Mouse (Mus musculus): ENCODE measurements around the gene Mst1r. TPM values are rescaled to one million over a fixed set of nuclear protein-coding genes. Genes with fewer than 3 reads are reported as not detected.

The Mst1r gene
- polyA plus RNA-seq, 1 experiment from 2014 or later: 3.4 TPM

DNA sequence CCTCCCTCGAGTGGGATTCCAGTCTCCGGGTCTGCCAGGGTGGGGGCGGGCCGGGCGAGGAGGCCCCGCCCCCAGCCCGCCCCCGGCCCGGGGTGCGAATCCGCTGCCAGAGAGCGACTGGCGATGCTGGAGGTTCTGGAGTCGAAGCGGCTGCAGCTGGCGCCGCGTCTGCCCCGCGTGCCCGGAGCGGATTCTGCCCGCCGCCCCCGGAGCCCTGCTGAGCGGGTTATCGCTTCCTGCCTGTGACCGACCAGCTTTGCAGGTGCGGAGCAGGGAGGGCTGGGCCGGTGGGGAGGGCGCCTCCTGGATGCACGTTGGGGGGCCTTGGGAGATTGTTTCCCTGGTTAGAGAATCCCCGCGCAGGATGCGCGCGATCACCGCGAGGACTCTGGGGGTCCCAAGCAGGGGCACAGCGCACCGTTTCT is 29.1 kb downstream of the Mst1r start:
- Histone ChIP-seq H3K4me1 (peaks cover 35% of the 10 kb centered on the region), H3K36me3 (no peaks in the 10 kb centered on the region), H3K9me3 (replicated peaks) (no peaks in the 10 kb centered on the region), H3K27ac (replicated peaks) (no peak overlapping the region), H3K9ac (replicated peaks) (peak overlapping the region; percentile 64), H3K27me3 (replicated peaks) (0 out of 2 replicates have a peak, but pooled peaks cover 8% of the 10 kb centered on the region), H3K4me3 (replicated peaks) (peak overlapping the region; percentile 60), H3K4me2 (peak overlapping the region; percentile 96)
- under 1% methylated on average over 40 of the region's 41 CpGs for WGBS
- ATAC-seq (ENCODE audit: low FRiP score): peak; percentile 42; the same call in 1 of the 2 replicates

DNA sequence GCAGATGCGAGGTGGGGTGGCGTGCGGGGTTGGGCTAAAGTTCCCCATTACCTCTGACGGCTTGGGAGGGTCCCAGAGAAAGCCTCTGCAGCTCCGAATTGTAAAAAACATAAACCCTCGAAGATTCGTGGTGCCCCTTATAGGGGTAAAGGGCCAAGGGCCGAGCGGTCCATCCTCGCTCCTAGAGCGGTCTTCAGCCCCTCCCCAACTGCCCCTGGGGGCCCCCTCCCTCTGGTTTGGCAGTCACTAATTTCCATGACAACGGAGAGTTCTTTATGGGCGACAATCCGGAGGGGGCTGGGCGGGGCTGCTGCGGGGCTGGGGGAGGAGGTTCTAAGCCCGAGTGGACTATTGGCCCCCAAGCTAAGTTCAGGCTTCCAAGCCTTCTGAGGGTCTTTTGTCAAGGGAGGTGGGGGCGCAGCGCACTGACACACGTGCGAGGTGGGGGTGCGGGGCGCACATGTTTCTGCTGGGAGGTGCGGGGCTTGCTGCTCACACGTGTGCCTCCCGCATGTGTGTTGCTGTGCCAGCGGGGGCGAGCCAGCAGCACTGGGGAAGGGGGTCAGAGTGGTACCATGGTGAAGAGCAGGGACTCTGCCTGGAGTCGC is 29.6 kb downstream of the Mst1r start:
- WGBS: 0% methylated on average over 29 of the region's 29 CpGs
- H3K4me1 ChIP-seq: peaks cover 35% of the 10 kb centered on the region
- H3K27ac ChIP-seq (replicated peaks): no peak overlapping the region
- 0 out of 2 replicates have a peak, but pooled peaks cover 8% of the 10 kb centered on the region for H3K27me3 ChIP-seq (replicated peaks)
- peak overlapping the region; percentile 60 for H3K4me3 ChIP-seq (replicated peaks)
- H3K4me2 ChIP-seq: peak overlapping the region; percentile 96
- peak overlapping the region; percentile 64 for H3K9ac ChIP-seq (replicated peaks)
- ATAC-seq (ENCODE audit: low FRiP score): peak; percentile 58; the same call in 1 of the 2 replicates
- H3K36me3 ChIP-seq: no peaks in the 10 kb centered on the region
- H3K9me3 ChIP-seq (replicated peaks): no peaks in the 10 kb centered on the region

DNA sequence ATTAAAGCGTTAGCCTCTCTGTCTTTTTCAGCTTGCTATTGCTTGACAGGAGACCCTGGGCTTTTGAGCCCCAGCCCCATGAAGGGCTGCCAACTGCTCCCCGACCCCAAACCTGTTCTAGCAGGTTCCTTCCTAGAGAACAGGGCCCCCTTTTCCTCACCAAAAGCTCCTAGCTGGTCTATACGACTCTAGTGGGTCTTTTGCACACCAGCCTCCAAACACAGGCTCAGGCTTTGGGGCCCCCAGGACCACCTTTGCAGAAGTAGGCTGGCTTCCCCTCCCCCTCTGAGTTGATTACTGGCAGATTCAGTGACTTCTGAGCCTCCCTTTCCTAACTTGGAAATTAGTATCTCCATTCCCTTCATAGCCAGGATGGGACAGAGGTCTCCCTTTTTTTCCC is 30.2 kb downstream of the Mst1r start:
- Histone ChIP-seq H3K9ac (replicated peaks) (peak overlapping the region; percentile 64; the same call in 1 of the 2 replicates), H3K4me1 (peaks cover 34% of the 10 kb centered on the region), H3K27ac (replicated peaks) (no peak overlapping the region), H3K9me3 (replicated peaks) (no peaks in the 10 kb centered on the region), H3K27me3 (replicated peaks) (0 out of 2 replicates have a peak, but pooled peaks cover 8% of the 10 kb centered on the region), H3K4me3 (replicated peaks) (peak overlapping the region; percentile 60), H3K4me2 (peak overlapping the region; percentile 96), H3K36me3 (no peaks in the 10 kb centered on the region)
- 3% methylated on average over 3 of the region's 3 CpGs for WGBS
- ATAC-seq (ENCODE audit: low FRiP score): no peak

DNA sequence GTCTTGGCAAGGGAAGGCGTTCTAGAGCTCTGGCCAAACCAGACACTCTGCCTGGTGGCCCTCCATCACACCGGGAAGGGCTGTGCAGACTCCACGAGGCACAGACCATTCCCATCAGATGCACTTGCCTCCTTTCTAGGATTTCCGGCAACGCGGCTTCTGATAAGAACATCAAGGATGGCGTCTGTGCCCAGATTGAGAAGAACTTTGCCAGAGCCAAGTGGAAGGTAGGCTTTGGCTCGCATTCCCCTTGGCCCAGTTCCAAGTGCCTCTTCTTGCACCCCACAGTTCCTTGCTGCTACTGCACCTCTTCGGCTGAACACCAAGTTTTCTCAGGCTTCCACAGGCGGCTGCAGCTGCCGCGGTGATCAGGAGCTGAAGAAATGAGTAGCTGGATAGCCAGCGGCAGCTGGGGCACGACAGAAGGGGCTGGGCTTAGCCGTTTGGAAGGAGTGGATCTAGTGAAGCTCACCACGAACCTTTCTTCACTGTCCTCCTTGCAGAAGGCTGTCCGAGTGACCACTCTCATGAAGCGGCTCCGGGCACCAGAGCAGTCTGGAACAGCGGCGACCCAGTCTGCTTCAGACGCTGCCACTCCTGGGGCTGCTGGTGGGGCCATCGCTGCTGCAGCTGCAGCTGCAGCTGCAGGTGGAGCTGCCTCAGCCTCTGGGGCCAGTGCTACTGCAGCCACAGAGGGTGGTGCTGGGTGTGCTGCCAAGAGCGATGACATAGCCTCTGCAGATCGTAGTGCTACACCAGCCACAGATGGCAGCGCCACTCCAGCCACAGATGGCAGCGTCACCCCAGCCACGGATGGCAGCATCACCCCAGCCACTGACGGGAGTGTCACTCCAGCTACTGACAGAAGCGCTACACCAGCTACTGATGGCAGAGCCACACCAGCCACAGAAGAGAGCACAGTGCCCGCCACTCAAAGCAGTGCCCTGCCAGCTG is 40.8 kb downstream of the Mst1r start:
- WGBS: 92% methylated on average over 31 of the region's 31 CpGs
- no peak overlapping the region for H3K27ac ChIP-seq (replicated peaks)
- 0 out of 2 replicates have a peak, but pooled peaks cover 2% of the 10 kb centered on the region for H3K36me3 ChIP-seq
- H3K4me1 ChIP-seq: peaks cover 15% of the 10 kb centered on the region
- H3K4me2 ChIP-seq: no peak overlapping the region
- H3K9ac ChIP-seq (replicated peaks): no peak overlapping the region
- no peaks in the 10 kb centered on the region for H3K9me3 ChIP-seq (replicated peaks)
- H3K27me3 ChIP-seq (replicated peaks): no peaks in the 10 kb centered on the region
- ATAC-seq (ENCODE audit: low FRiP score): no peak
- H3K4me3 ChIP-seq (replicated peaks): no peak overlapping the region

DNA sequence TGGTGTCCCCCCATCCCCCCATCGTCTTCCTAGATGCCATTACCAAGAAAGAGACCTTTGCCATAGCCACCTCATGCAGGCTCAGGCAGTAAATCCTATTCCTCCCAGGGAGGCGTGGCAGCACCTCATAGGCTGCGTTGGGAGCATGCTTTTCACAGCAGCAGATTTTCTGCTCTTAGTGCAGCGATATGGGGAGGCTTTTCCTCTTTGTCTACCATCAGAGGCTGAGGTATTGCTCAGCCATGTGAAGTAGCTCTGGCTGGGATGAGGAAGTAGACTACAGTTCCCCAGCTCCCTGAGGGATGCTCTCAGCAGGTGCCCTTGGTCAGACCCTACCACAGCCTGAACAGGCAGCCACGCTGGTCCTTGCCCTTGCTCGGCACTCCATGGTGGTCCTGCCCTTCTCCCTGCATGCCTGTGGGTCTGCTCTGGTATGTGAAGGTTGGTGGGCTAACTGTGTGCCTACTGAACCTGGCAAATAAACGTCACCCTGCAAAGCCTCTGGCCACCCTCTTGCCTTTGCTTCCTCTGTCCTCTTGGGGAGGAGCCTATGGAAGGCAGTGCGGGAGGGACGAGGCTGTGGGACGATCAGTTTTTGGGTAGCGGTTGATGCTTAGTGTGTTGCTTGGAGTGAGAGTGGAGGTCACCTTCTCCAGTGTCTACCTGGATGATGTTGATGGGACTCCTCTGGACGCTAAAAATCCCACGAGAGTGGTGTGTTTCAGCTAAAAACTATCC is 42.7 kb downstream of the Mst1r start:
- H3K9me3 ChIP-seq (replicated peaks): no peaks in the 10 kb centered on the region
- 84% methylated on average over 13 of the region's 13 CpGs for WGBS
- no peak overlapping the region for H3K27ac ChIP-seq (replicated peaks)
- 0 out of 2 replicates have a peak, but pooled peaks cover 2% of the 10 kb centered on the region for H3K36me3 ChIP-seq
- H3K4me1 ChIP-seq: peaks cover 15% of the 10 kb centered on the region
- H3K9ac ChIP-seq (replicated peaks): no peak overlapping the region
- ATAC-seq (ENCODE audit: low FRiP score): no peak
- H3K4me3 ChIP-seq (replicated peaks): no peak overlapping the region
- no peaks in the 10 kb centered on the region for H3K27me3 ChIP-seq (replicated peaks)
- H3K4me2 ChIP-seq: no peak overlapping the region

DNA sequence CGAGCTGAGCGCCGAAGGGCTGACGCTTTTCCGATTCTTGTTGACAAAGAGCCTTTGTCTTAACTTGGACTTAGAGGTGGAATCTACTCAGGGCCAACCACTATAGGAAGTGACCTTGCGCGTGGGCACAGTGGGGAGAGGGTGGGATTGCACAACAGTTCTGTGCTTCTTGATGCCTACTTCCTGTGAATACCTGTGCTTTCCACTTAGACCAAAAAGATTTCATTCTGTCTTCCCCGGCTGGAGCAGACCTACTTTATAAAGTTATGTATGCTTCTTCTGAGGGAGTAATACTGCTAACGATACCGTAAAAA is 43.2 kb downstream of the Mst1r start, which contains the start of gene Traip:
TSS of gene Traip (plus strand) at position 215 of the 314 bp plus-strand sequence.
- 0 out of 2 replicates have a peak, but pooled peaks cover 2% of the 10 kb centered on the region for H3K36me3 ChIP-seq
- peak within 1 kb of the TSS; percentile 55 for H3K4me3 ChIP-seq (replicated peaks)
- 94% methylated on average over 10 of the region's 10 CpGs for WGBS
- H3K27ac ChIP-seq (replicated peaks): peak within 1 kb of the TSS; percentile 83
- H3K9ac ChIP-seq (replicated peaks): peak within 1 kb of the TSS; percentile 43
- H3K4me1 ChIP-seq: peaks cover 15% of the 10 kb centered on the region
- H3K4me2 ChIP-seq: peak within 1 kb of the TSS; percentile 77
- H3K27me3 ChIP-seq (replicated peaks): no peaks in the 10 kb centered on the region
- ATAC-seq (ENCODE audit: low FRiP score): no peak
- no peaks in the 10 kb centered on the region for H3K9me3 ChIP-seq (replicated peaks)

DNA sequence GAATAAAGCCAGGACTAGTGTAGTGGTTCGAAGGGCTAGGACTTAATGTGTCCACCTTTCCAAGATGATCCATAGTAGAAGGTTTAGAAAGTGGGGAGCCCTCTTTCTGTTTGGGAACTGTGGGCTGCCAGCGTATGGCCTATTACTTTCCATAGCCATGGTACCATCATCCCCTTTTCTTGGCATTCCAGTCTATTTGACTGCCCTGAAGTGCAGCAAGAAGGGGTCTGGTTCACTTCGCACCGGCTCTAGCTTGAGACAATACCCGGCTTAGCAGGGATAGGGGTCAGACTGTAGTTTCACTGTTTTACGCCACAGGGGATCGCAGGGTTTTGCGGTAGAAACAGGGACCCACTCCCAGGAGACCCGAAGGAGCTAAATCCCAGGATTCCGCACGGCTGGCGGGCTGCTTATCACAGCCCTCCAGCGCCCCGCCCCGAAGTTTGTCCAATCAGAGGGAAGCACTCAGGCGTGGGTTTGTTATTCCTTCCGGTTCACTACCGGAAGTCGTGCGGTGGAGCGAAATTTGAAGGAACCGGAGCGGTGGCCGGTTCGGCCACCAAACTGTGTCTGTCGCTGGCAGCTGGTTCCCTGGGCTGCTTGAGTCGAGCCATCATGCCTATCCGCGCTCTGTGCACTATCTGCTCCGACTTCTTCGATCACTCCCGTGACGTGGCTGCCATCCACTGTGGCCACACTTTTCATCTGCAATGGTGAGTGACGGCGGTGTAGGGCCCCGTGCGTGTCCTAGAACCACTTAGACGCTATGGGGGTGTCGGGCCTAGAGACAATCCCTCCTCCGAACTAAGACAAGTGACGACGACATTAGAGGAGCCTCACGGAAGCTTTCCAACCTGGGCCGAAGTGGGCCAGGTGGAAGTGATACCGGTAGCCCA is 44.0 kb downstream of the Mst1r start:
- H3K4me2 ChIP-seq: peak overlapping the region; percentile 77
- H3K27ac ChIP-seq (replicated peaks): peak overlapping the region; percentile 83
- 0 out of 2 replicates have a peak, but pooled peaks cover 2% of the 10 kb centered on the region for H3K36me3 ChIP-seq
- peak overlapping the region; percentile 43 for H3K9ac ChIP-seq (replicated peaks)
- 16% methylated on average over 45 of the region's 45 CpGs for WGBS
- peak overlapping the region; percentile 55 for H3K4me3 ChIP-seq (replicated peaks)
- H3K9me3 ChIP-seq (replicated peaks): no peaks in the 10 kb centered on the region
- peak; percentile 96 for ATAC-seq (ENCODE audit: low FRiP score)
- peaks cover 15% of the 10 kb centered on the region for H3K4me1 ChIP-seq
- H3K27me3 ChIP-seq (replicated peaks): no peaks in the 10 kb centered on the region

DNA sequence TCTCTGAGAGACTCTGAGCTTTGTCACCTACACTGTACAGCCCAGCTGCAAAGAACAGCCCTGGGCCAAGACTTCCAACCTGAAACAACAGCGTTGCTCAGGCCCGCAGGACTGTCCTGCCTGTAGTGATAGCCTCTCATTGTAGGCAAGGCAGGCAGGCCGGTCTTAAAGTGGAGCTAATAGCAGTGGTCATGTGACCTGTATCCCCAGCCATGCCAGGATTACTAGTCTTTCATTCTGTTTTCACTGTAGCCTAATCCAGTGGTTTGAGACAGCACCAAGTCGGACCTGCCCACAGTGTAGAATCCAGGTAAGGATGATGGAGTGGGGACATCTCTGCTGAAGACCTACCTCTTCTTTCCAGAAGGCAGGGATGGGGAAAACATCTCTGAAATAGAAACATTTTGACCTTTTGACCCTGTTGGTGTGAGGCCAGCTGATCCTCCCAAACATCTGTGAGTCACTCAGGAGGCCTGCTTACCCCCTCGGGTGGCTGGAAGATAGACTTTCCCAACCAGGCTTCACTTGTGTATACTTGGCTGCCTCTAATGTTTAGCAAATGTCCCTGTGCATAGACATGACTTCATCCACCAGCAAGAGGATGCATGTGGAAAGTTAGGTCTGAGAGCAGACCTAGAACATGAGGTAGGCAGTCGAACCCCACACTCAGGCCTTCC is 49.1 kb downstream of the Mst1r start:
- 78% methylated on average over 6 of the region's 6 CpGs for WGBS
- Histone ChIP-seq H3K27me3 (replicated peaks) (no peaks in the 10 kb centered on the region), H3K36me3 (peaks cover 5% of the 10 kb centered on the region; the same call in 1 of the 2 replicates), H3K4me3 (replicated peaks) (no peak overlapping the region), H3K4me1 (peaks cover 10% of the 10 kb centered on the region), H3K9ac (replicated peaks) (no peak overlapping the region), H3K9me3 (replicated peaks) (no peaks in the 10 kb centered on the region), H3K27ac (replicated peaks) (no peak overlapping the region), H3K4me2 (no peak overlapping the region)
- ATAC-seq (ENCODE audit: low FRiP score): no peak

DNA sequence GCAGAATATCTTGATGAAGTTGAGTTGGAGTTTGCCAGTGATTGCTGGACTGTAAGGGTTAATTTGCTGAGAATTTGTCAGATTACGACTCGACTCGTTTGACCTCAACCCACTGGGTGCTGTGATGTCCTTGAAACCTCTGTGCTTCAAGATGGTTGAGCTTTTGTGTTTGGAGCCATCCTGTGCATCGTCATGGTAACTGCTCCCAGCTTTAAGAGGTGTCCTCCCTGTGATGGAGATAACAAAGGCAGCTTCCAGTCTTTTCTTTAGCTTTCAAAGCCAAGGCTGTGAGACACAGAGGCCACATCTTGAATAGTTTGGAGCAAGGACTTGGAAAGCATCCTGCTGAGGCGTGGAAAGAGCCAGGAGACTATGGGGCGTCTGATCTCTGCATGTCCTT is 50.5 kb downstream of the Mst1r start:
- 21% methylated on average over 6 of the region's 6 CpGs for WGBS
- ATAC-seq (ENCODE audit: low FRiP score): no peak
- H3K4me1 ChIP-seq: peaks cover 15% of the 10 kb centered on the region

DNA sequence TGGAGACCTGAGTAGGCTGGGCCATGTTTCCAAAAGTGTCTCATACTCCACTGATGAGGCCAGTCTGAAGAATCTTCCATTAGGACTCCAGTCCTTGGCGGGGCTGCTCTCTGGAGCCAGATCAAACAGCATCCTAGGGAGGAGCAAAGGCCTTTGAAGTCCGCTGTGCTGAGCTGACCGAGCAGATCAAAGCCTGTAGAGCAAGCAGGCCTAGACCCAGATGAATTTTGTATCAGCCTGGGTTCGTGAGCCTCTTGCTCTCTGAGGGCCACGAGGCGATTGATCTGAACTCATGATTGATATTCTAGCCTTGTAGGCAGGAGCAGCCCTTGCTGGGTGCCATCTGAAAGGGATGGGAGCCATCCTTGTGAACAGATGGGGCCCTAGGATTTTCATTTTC is 53.2 kb downstream of the Mst1r start:
- WGBS: 56% methylated on average over 6 of the region's 6 CpGs
- no peaks in the 10 kb centered on the region for H3K9me3 ChIP-seq (replicated peaks)

More for the DNA sequence above, 50.5 kb downstream of the Mst1r start:
- no peak overlapping the region for H3K4me2 ChIP-seq
- H3K27ac ChIP-seq (replicated peaks): no peak overlapping the region
- no peak overlapping the region for H3K4me3 ChIP-seq (replicated peaks)
- H3K9me3 ChIP-seq (replicated peaks): no peaks in the 10 kb centered on the region
- H3K36me3 ChIP-seq: peaks cover 5% of the 10 kb centered on the region; the same call in 1 of the 2 replicates
- no peak overlapping the region for H3K9ac ChIP-seq (replicated peaks)
- no peaks in the 10 kb centered on the region for H3K27me3 ChIP-seq (replicated peaks)

More for the DNA sequence above, 53.2 kb downstream of the Mst1r start:
- no peak overlapping the region for H3K27ac ChIP-seq (replicated peaks)
- H3K4me3 ChIP-seq (replicated peaks): no peak overlapping the region
- no peaks in the 10 kb centered on the region for H3K27me3 ChIP-seq (replicated peaks)
- 0 out of 2 replicates have a peak overlapping the region, but pooled peaks have one; percentile 10 for H3K9ac ChIP-seq (replicated peaks)
- H3K4me1 ChIP-seq: peaks cover 17% of the 10 kb centered on the region
- peaks cover 5% of the 10 kb centered on the region; the same call in 1 of the 2 replicates for H3K36me3 ChIP-seq
- no peak for ATAC-seq (ENCODE audit: low FRiP score)
- H3K4me2 ChIP-seq: no peak overlapping the region

Data from neural tube, embryonic 15.5 days (tissue).